Mouse (Mus musculus): Measurements from ENCODE around the gene Hist1h3c. TPM values are rescaled to one million over a fixed set of nuclear protein-coding genes. Genes with fewer than 3 reads are reported as not detected.
A peak's percentile ranks its signal among the peaks of the same experiment; 100 is the strongest.

Hist1h3c gene
- polyA plus RNA-seq, 1 experiment from 2014 or later: 6.8 TPM

GRCm38 (mm10) chr13:23744421-23745380 is 701 bp downstream of the Hist1h3c start:
- peak overlapping the region; percentile 60 for H3K4me2 ChIP-seq (replicated peaks)
- H3K36me3 ChIP-seq: no peaks in the 10 kb centered on the region
- under 1% methylated on average over 24 of the region's 36 CpGs for WGBS
- H3K27me3 ChIP-seq (replicated peaks): no peaks in the 10 kb centered on the region
- no peaks in the 10 kb centered on the region for H3K9me3 ChIP-seq
- peaks cover 8% of the 10 kb centered on the region; the same call in 1 of the 2 replicates for H3K4me1 ChIP-seq
- peak overlapping the region; percentile 26 for H3K4me3 ChIP-seq
- no peak overlapping the region for H3K27ac ChIP-seq
- no peak for ATAC-seq (ENCODE audit: low FRiP score, low read depth)
- H3K9ac ChIP-seq: peak overlapping the region; percentile 49

GRCm38 (mm10) chr13:23743963-23744362 is 1.4 kb downstream of the Hist1h3c start:
- no peak overlapping the region for H3K27ac ChIP-seq
- peaks cover 14% of the 10 kb centered on the region for H3K4me1 ChIP-seq
- 56% methylated on average over 4 of the region's 4 CpGs for WGBS
- peak overlapping the region; percentile 60 for H3K4me2 ChIP-seq (replicated peaks)
- 0 out of 2 replicates have a peak overlapping the region, but pooled peaks have one; percentile 18 for H3K4me3 ChIP-seq
- no peaks in the 10 kb centered on the region for H3K27me3 ChIP-seq (replicated peaks)
- no peak overlapping the region for H3K9ac ChIP-seq
- no peak for ATAC-seq (ENCODE audit: low FRiP score, low read depth)
- H3K9me3 ChIP-seq: no peaks in the 10 kb centered on the region
- H3K36me3 ChIP-seq: no peaks in the 10 kb centered on the region

GRCm38 (mm10) chr13:23743215-23743614 is 2.2 kb downstream of the Hist1h3c start:
- Histone ChIP-seq H3K36me3 (no peaks in the 10 kb centered on the region), H3K4me3 (no peak overlapping the region), H3K9me3 (no peaks in the 10 kb centered on the region), H3K27ac (no peak overlapping the region), H3K9ac (no peak overlapping the region), H3K27me3 (replicated peaks) (no peaks in the 10 kb centered on the region), H3K4me1 (peaks cover 14% of the 10 kb centered on the region), H3K4me2 (replicated peaks) (no peak overlapping the region)
- WGBS: 85% methylated on average over 5 of the region's 5 CpGs
- ATAC-seq (ENCODE audit: low FRiP score, low read depth): no peak

GRCm38 (mm10) chr13:23742007-23742406 is 3.4 kb downstream of the Hist1h3c start:
- Histone ChIP-seq H3K4me1 (peaks cover 10% of the 10 kb centered on the region), H3K27me3 (replicated peaks) (no peaks in the 10 kb centered on the region), H3K4me3 (no peak overlapping the region), H3K27ac (no peak overlapping the region), H3K4me2 (replicated peaks) (no peak overlapping the region), H3K36me3 (no peaks in the 10 kb centered on the region), H3K9me3 (no peaks in the 10 kb centered on the region), H3K9ac (no peak overlapping the region)
- ATAC-seq (ENCODE audit: low FRiP score, low read depth): no peak

- ATAC-seq (ENCODE audit: low FRiP score, low read depth): no peak
- Histone ChIP-seq H3K27me3 (replicated peaks) (no peaks in the 10 kb centered on the region), H3K36me3 (no peaks in the 10 kb centered on the region), H3K4me1 (peaks cover 10% of the 10 kb centered on the region), H3K4me3 (no peak overlapping the region), H3K27ac (no peak overlapping the region), H3K4me2 (replicated peaks) (peak overlapping the region; percentile 97), H3K9ac (no peak overlapping the region), H3K9me3 (no peaks in the 10 kb centered on the region)
- 66% methylated on average over 5 of the region's 5 CpGs for WGBS
Observed at GRCm38 (mm10) chr13:23740910-23741309, 4.5 kb downstream of the Hist1h3c start.

GRCm38 (mm10) chr13:23740256-23740840 is 5.1 kb downstream of the Hist1h3c start:
- peak overlapping the region; percentile 97 for H3K4me2 ChIP-seq (replicated peaks)
- ATAC-seq (ENCODE audit: low FRiP score, low read depth): no peak
- H3K9ac ChIP-seq: peak overlapping the region; percentile 73
- peak overlapping the region; percentile 48 for H3K4me3 ChIP-seq
- H3K9me3 ChIP-seq: no peaks in the 10 kb centered on the region
- 33% methylated on average over 13 of the region's 13 CpGs for WGBS
- no peaks in the 10 kb centered on the region for H3K36me3 ChIP-seq
- peak overlapping the region; percentile 90 for H3K27ac ChIP-seq
- H3K27me3 ChIP-seq (replicated peaks): no peaks in the 10 kb centered on the region
- H3K4me1 ChIP-seq: peaks cover 10% of the 10 kb centered on the region

- no peaks in the 10 kb centered on the region for H3K36me3 ChIP-seq
- peak overlapping the region; percentile 73 for H3K9ac ChIP-seq
- peaks cover 10% of the 10 kb centered on the region for H3K4me1 ChIP-seq
- no peak for ATAC-seq (ENCODE audit: low FRiP score, low read depth)
- H3K4me2 ChIP-seq (replicated peaks): peak overlapping the region; percentile 97
- H3K27ac ChIP-seq: peak overlapping the region; percentile 90
- H3K9me3 ChIP-seq: no peaks in the 10 kb centered on the region
- peak overlapping the region; percentile 48 for H3K4me3 ChIP-seq
- H3K27me3 ChIP-seq (replicated peaks): no peaks in the 10 kb centered on the region
- 2% methylated on average over 14 of the region's 14 CpGs for WGBS
Observed at GRCm38 (mm10) chr13:23739922-23740252, 5.5 kb downstream of the Hist1h3c start.

- peak overlapping the region; percentile 90 for H3K27ac ChIP-seq
- ATAC-seq (ENCODE audit: low FRiP score, low read depth): peak; percentile 91
- no peaks in the 10 kb centered on the region for H3K9me3 ChIP-seq
- H3K4me3 ChIP-seq: peak overlapping the region; percentile 48
- H3K36me3 ChIP-seq: no peaks in the 10 kb centered on the region
- H3K27me3 ChIP-seq (replicated peaks): no peaks in the 10 kb centered on the region
- H3K9ac ChIP-seq: peak overlapping the region; percentile 73
- H3K4me2 ChIP-seq (replicated peaks): peak overlapping the region; percentile 97
- under 1% methylated on average over 39 of the region's 39 CpGs for WGBS
- H3K4me1 ChIP-seq: peaks cover 10% of the 10 kb centered on the region
Observed at GRCm38 (mm10) chr13:23739069-23739921, 6.1 kb downstream of the Hist1h3c start.

GRCm38 (mm10) chr13:23738677-23739068 is 6.7 kb downstream of the Hist1h3c start, which contains the start of gene Hist1h1c:
Gene Hist1h1c, plus strand, starts transcription at chr13:23738808.
- peak; percentile 95 for ATAC-seq (ENCODE audit: low FRiP score, low read depth)
- WGBS: under 1% methylated on average over 36 of the region's 38 CpGs

GRCm38 (mm10) chr13:23738041-23738440 is 7.4 kb downstream of the Hist1h3c start:
- no peaks in the 10 kb centered on the region for H3K36me3 ChIP-seq
- H3K4me2 ChIP-seq (replicated peaks): peak overlapping the region; percentile 97
- H3K27ac ChIP-seq: no peak overlapping the region; the same call in 1 of the 2 replicates
- peaks cover 10% of the 10 kb centered on the region for H3K4me1 ChIP-seq
- no peaks in the 10 kb centered on the region for H3K9me3 ChIP-seq
- 0 out of 2 replicates have a peak overlapping the region, but pooled peaks have one; percentile 73 for H3K9ac ChIP-seq
- no peaks in the 10 kb centered on the region for H3K27me3 ChIP-seq (replicated peaks)
- 23% methylated on average over 4 of the region's 4 CpGs for WGBS
- H3K4me3 ChIP-seq: no peak overlapping the region
- ATAC-seq (ENCODE audit: low FRiP score, low read depth): 0 out of 2 replicates have a peak, but pooled peaks have one; percentile 30

More at GRCm38 (mm10) chr13:23738677-23739068, 6.7 kb downstream of the Hist1h3c start, which contains the start of gene Hist1h1c:
- Histone ChIP-seq H3K9me3 (no peaks in the 10 kb centered on the region), H3K36me3 (no peaks in the 10 kb centered on the region), H3K4me2 (replicated peaks) (peak within 1 kb of the TSS; percentile 97), H3K4me1 (peaks cover 10% of the 10 kb centered on the region), H3K27me3 (replicated peaks) (no peaks in the 10 kb centered on the region), H3K4me3 (peak within 1 kb of the TSS; percentile 48), H3K9ac (peak within 1 kb of the TSS; percentile 73), H3K27ac (peak within 1 kb of the TSS; percentile 90)

GRCm38 (mm10) chr13:23737091-23737490 is 8.3 kb downstream of the Hist1h3c start:
- WGBS: 69% methylated on average over 5 of the region's 5 CpGs
- no peak overlapping the region for H3K27ac ChIP-seq
- no peaks in the 10 kb centered on the region for H3K9me3 ChIP-seq
- H3K4me1 ChIP-seq: peaks cover 10% of the 10 kb centered on the region
- no peaks in the 10 kb centered on the region for H3K36me3 ChIP-seq
- no peak overlapping the region for H3K4me3 ChIP-seq
- ATAC-seq (ENCODE audit: low FRiP score, low read depth): no peak
- H3K9ac ChIP-seq: no peak overlapping the region
- H3K4me2 ChIP-seq (replicated peaks): no peak overlapping the region
- no peaks in the 10 kb centered on the region for H3K27me3 ChIP-seq (replicated peaks)

Measured in neural tube, embryonic 12.5 days (tissue).